Mouse (Mus musculus) embryonic facial prominence, embryonic 13.5 days (tissue): Measurements from ENCODE around the gene Olfr1385. TPM values are rescaled to one million over a fixed set of nuclear protein-coding genes. Genes with fewer than 3 reads are reported as not detected.
"Not testable (repeated sequence)": the region's sequence is repeated elsewhere in the genome, so short reads cannot be mapped to it uniquely, and the experiment has no call there.

Experiments
- ATAC-seq: fragments of 200-750 bp; cut with Nextera tagmentation; 2 replicates; pipeline ENCODE4 v1.8.0; 2017; ENCODE audit warnings: low read depth; ENCODE audit not compliant: insufficient number of reproducible peaks, insufficient read depth, low FRiP score, low TSS enrichment
- H3K27ac ChIP-seq: fragments of 300-500 bp; sonication (generic); 2 replicates; pipeline ENCODE4 v1.5.1; 2015; ENCODE audit warnings: moderate library complexity, mild to moderate bottlenecking, inconsistent platforms
- H3K27me3 ChIP-seq: fragments of 300-500 bp; sonication (generic); 2 replicates; pipeline ENCODE4 v1.6.1; 2015; ENCODE audit warnings: mild to moderate bottlenecking, inconsistent platforms
- H3K36me3 ChIP-seq: fragments of 300-500 bp; sonication (generic); 2 replicates; pipeline ENCODE4 v1.6.1; 2015; ENCODE audit warnings: mild to moderate bottlenecking, inconsistent platforms
- H3K4me1 ChIP-seq: fragments of 300-500 bp; sonication (generic); 2 replicates; pipeline ENCODE4 v1.6.1; 2015; ENCODE audit warnings: inconsistent platforms
- H3K4me2 ChIP-seq: fragments of 300-500 bp; sonication (generic); 2 replicates; pipeline ENCODE4 v1.6.1; 2015; ENCODE audit warnings: moderate library complexity, mild to moderate bottlenecking, inconsistent platforms
- H3K4me3 ChIP-seq: fragments of 300-500 bp; sonication (generic); 2 replicates; pipeline ENCODE4 v1.5.1; 2015; ENCODE audit warnings: mild to moderate bottlenecking, inconsistent platforms
- H3K9ac ChIP-seq: fragments of 300-500 bp; sonication (generic); 2 replicates; pipeline ENCODE4 v1.6.1; 2015; ENCODE audit warnings: mild to moderate bottlenecking, inconsistent platforms
- H3K9me3 ChIP-seq: fragments of 300-500 bp; sonication (generic); 2 replicates; pipeline ENCODE4 v1.6.1; 2016; ENCODE audit warnings: inconsistent platforms
- WGBS: fragments of 180-500 bp; shearing (Covaris S2); methylation state at CpG from one replicate; pipeline ENCODE4 v1.1.7; 2015; ENCODE audit warnings: mixed read lengths; 5-methylcytosine and 5-hydroxymethylcytosine counted together
- polyA plus RNA-seq: library from polyadenylated mRNA; unstranded; fragments of >200 nt; fragmentation: Nextera tagmentation; extraction: Ambion mirVana; gene quantifications from 2 replicates; pipeline ENCODE4 v1.2.1, GENCODE M21; 2015

Olfr1385 gene
- polyA plus RNA-seq, result not detected in 2 replicates

DNA sequence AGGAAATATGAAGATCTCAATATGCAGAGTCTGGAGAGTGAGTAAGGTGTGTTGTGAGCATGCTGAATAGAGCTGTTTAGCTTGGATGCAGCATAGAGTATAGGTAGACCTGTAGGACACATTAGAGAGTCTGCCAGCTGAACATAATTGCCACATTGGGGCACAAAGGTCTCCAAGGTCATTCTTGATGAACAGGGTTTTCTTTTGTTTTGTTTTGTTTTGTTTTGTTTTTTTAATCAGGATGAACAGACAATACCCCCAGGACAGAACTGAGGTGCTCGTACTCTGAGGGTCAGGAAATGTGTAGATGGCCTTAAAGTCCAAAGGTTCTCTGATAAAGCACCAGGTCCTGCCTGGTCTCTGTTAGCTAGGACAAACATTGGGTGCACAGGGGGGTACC lies at the start of gene Olfr1385:
TSS of gene Olfr1385 (plus strand) at position 301 of the 400 bp plus-strand sequence.
- H3K9ac ChIP-seq, H3K36me3 ChIP-seq, H3K27me3 ChIP-seq, H3K4me3 ChIP-seq, H3K27ac ChIP-seq, H3K9me3 ChIP-seq, H3K4me2 ChIP-seq, ATAC-seq, H3K4me1 ChIP-seq: not testable (repeated sequence)
- 73% methylated on average over 1 of the region's 1 CpGs for WGBS

DNA sequence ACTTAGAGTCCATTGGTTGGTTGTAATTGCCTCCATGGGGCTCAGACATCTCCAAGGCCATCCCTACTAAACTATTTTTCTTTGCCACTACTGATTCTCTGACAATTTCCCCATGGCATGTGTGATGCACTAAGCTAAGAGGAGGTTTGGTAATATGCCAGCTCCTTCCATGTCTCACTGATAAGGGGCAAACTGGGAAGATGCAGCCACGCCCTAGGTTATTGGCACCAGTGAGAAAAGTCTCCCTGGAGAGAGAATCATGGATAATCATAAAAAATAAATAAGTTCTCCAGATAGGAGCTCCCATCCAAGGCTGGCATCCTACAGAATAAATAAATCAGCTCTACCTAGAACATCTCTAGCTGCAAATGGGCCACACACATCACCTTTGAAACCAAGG lies 33.8 kb upstream of the Olfr1385 start, which contains the start of gene Olfr1387:
TSS of gene Olfr1387 (plus strand) at position 301 of the 400 bp plus-strand sequence.
- WGBS, result 79% methylated on average over 1 of the region's 1 CpGs
- Histone ChIP-seq H3K27ac (no peak within 1 kb of the TSS), H3K9ac (no peak within 1 kb of the TSS), H3K4me2 (no peak within 1 kb of the TSS), H3K9me3 (no peaks in the 10 kb centered on the region), H3K36me3 (no peaks in the 10 kb centered on the region), H3K27me3 (no peaks in the 10 kb centered on the region), H3K4me1 (no peaks in the 10 kb centered on the region), H3K4me3 (no peak within 1 kb of the TSS)
- no peak for ATAC-seq

DNA sequence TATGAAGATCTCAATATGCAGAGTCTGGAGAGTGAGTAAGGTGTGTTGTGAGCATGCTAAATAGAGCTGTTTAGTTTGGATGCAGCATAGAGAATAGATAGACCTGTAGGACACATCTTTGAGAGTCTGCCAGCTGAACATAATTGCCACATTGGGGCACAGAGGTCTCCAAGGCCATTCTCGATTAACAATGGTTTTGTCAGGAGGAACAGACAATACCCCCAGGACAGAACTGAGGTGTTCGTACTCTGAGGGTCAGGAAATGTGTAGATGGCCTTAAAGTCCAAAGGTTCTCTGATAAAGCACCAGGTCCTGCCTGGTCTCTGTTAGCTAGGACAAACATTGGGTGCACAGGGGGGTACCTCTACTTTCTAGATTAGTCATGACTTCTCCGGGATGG lies 24.1 kb upstream of the Olfr1385 start, which contains the start of gene Olfr1386:
TSS of gene Olfr1386 (plus strand) at position 301 of the 400 bp plus-strand sequence.
- not testable (repeated sequence) for H3K27ac ChIP-seq, H3K4me3 ChIP-seq, H3K9ac ChIP-seq, H3K36me3 ChIP-seq, H3K4me1 ChIP-seq, ATAC-seq, H3K9me3 ChIP-seq, H3K27me3 ChIP-seq, H3K4me2 ChIP-seq
- 72% methylated on average over 2 of the region's 3 CpGs for WGBS

DNA sequence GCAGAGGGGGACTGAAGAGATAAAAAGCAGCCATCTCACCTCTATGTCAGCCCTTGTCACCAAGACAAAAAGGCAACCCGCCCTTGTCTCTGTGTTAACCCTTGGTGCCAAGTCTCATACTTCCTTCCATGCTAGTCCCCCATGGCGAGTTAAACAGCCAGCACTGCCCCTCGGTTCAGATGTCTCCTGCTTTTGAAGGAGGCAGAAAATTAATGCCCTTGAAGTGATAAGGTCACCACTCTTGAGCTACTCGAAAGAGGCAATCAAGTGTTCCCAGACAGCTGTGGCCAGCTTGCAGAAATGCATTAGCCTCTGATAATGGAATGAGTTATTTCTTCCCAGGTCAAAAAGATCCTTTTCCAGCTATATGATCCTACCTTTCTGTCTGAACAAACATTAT lies 2.9 kb upstream of the Olfr1385 start:
- Histone ChIP-seq H3K27me3 (no peaks in the 10 kb centered on the region), H3K4me3 (no peak overlapping the region), H3K9ac (no peak overlapping the region), H3K27ac (no peak overlapping the region), H3K4me1 (no peaks in the 10 kb centered on the region), H3K4me2 (no peak overlapping the region), H3K36me3 (no peaks in the 10 kb centered on the region), H3K9me3 (no peaks in the 10 kb centered on the region)
- WGBS, result 63% methylated on average over 4 of the region's 4 CpGs
- no peak for ATAC-seq

DNA sequence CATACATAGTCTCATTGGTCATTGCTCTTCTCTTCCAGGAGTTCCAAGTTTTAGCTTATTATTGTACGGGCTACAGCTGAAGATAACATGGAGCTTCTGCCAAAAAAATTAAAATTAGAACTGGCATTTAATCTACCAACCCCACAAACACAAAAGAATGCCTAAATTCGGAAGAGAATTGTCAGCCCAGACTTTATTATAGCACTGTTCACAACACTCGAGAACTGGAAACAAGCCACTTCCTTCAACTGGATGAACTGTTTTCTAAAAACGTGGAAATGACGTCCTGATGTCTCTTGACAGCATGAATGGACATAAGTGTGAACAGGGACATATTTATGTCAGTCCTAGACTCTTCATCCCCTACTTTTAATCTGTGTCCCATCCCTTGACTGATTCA lies 29.2 kb downstream of the Olfr1385 start:
- H3K4me3 ChIP-seq, result no peak overlapping the region
- H3K4me1 ChIP-seq, result no peaks in the 10 kb centered on the region
- H3K36me3 ChIP-seq, result no peaks in the 10 kb centered on the region
- H3K9me3 ChIP-seq, result no peaks in the 10 kb centered on the region
- no peak overlapping the region for H3K27ac ChIP-seq
- WGBS, result 70% methylated on average over 5 of the region's 5 CpGs
- H3K4me2 ChIP-seq, result no peak overlapping the region
- ATAC-seq, result no peak
- no peaks in the 10 kb centered on the region for H3K27me3 ChIP-seq
- no peak overlapping the region for H3K9ac ChIP-seq

DNA sequence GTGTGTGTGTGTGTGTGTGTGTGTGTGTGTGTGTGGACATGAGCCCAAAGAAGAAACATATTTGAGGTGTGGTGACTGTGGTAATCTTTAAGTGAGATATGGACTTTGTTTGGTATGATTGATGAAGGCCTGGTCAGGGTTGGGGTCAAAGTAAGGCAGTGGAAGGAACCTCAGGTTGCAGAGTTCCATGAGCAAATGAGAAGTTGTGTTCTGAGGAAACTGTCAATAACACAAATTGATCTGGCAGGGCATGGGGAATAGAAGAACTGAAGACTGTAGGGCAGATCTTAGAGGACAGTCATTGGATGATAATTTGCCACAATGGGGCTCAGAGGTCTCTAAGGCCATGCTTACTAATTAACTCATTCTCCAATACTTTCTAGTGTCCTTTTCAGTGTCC lies 30.5 kb downstream of the Olfr1385 start, which contains the start of gene Olfr1383:
TSS of gene Olfr1383 (plus strand) at position 301 of the 400 bp plus-strand sequence.
- Histone ChIP-seq H3K9me3 (no peaks in the 10 kb centered on the region), H3K36me3 (no peaks in the 10 kb centered on the region), H3K27ac (no peak within 1 kb of the TSS), H3K4me2 (no peak within 1 kb of the TSS), H3K9ac (no peak within 1 kb of the TSS), H3K4me1 (no peaks in the 10 kb centered on the region), H3K27me3 (no peaks in the 10 kb centered on the region), H3K4me3 (no peak within 1 kb of the TSS)
- no peak for ATAC-seq

DNA sequence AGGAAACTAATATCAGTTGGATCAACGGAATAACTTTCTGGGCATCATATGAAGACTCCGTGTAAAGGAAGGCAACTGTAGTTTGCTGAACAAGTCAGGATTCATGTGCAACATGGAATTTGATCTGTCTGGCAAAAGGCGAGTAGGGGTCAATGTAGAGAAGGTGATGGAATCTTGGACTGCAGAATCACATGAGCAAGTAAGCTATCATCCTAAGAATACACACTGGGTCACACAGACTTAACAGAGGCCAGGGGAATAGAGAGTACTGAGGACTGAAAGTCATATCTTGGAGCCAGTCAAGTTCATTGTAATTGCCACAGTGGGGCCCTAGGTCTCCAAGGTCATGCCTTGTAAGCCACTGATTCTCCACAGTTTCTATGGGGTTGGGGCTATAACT lies 39.1 kb downstream of the Olfr1385 start, which contains the start of gene Olfr1382:
TSS of gene Olfr1382 (plus strand) at position 301 of the 400 bp plus-strand sequence.
- Histone ChIP-seq H3K9ac (no peak within 1 kb of the TSS), H3K36me3 (no peaks in the 10 kb centered on the region), H3K4me3 (no peak within 1 kb of the TSS), H3K27me3 (no peaks in the 10 kb centered on the region), H3K4me2 (no peak within 1 kb of the TSS), H3K9me3 (no peaks in the 10 kb centered on the region), H3K27ac (no peak within 1 kb of the TSS), H3K4me1 (no peaks in the 10 kb centered on the region)
- no peak for ATAC-seq
- 82% methylated on average over 3 of the region's 3 CpGs for WGBS

DNA sequence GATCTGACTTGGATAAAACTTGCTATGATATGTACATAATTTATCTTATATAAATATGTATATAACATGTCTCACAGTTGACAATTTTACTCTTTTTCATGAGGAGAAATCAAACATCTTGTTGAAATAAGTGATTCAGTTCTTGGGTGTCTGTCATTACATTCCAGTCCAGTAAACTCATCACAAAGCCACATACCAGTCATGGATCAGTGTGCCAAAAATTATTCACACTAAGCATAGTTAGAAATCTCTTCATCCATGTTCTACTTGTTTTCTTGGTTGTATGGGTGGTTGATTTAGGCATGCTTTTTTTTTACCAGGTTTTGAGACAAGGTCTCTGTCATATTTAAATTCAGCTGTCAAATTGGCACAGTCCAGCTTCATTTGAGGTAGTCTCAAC lies 43.9 kb downstream of the Olfr1385 start:
- no peak overlapping the region for H3K9ac ChIP-seq
- H3K4me1 ChIP-seq, result no peaks in the 10 kb centered on the region
- H3K27ac ChIP-seq, result no peak overlapping the region
- no peaks in the 10 kb centered on the region for H3K36me3 ChIP-seq
- H3K27me3 ChIP-seq, result no peaks in the 10 kb centered on the region
- H3K4me3 ChIP-seq, result no peak overlapping the region
- H3K9me3 ChIP-seq, result no peaks in the 10 kb centered on the region
- ATAC-seq, result no peak
- H3K4me2 ChIP-seq, result no peak overlapping the region

DNA sequence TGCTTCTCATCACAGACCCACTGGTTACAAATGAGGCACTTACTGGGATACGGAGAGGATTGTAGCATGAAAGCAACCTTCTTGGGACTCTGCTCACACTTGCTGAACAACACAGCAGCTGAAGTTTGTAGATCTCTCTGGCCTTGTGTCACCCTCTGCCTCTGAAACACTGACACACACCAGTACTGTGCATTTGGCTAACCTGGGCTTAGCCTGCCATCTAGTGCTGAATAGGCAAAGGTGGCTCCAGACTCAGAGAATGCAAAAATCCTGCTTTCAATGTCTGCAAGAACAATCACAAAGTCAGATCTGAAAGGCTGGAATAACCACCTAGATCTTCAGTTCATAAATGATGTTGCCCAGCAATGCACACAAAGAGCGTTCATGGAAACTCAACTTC lies 47.8 kb downstream of the Olfr1385 start:
- not testable (repeated sequence) for ATAC-seq, H3K36me3 ChIP-seq
- WGBS, result 86% methylated on average over 2 of the region's 2 CpGs

DNA sequence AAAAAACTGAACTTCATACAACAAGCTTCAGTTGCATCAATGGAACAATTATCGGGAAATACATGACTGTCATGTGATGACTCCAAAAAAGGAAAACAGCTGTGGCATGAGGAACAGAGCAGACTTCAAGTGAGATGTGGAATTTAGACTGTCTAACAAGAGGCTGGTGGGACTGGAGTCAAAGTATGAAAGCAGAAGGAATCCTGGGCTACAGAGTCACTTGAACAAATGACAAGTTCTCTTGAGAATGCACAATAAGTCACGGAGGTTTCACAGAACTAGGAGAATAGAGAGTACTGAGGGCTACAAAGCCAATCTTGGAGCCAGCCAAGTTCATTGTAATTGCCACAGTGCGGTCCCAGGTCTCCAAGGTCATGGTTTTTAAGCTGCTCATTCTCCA lies 54.3 kb downstream of the Olfr1385 start, which contains the start of gene Olfr1381:
TSS of gene Olfr1381 (plus strand) at position 301 of the 400 bp plus-strand sequence.
- H3K36me3 ChIP-seq, H3K4me2 ChIP-seq, H3K4me3 ChIP-seq, H3K27ac ChIP-seq, H3K27me3 ChIP-seq, H3K9me3 ChIP-seq, H3K4me1 ChIP-seq, H3K9ac ChIP-seq, ATAC-seq: not testable (repeated sequence)
- WGBS, result 66% methylated on average over 3 of the region's 3 CpGs

More for the DNA sequence above, 47.8 kb downstream of the Olfr1385 start:
- not testable (repeated sequence) for H3K27me3 ChIP-seq, H3K9me3 ChIP-seq, H3K4me3 ChIP-seq, H3K4me1 ChIP-seq, H3K9ac ChIP-seq, H3K4me2 ChIP-seq, H3K27ac ChIP-seq
